Mouse (Mus musculus): ENCODE results near the gene Tsfm.

The Tsfm gene

GRCm38 (mm10) chr10:126987183-126988118 is 43.2 kb downstream of the Tsfm start:
- DNase-seq (ENCODE audit: low read depth, low spot score) = no peak

- no peak for DNase-seq (ENCODE audit: low read depth, low spot score)
Measured at GRCm38 (mm10) chr10:126986541-126986961, 44.1 kb downstream of the Tsfm start.

DNA sequence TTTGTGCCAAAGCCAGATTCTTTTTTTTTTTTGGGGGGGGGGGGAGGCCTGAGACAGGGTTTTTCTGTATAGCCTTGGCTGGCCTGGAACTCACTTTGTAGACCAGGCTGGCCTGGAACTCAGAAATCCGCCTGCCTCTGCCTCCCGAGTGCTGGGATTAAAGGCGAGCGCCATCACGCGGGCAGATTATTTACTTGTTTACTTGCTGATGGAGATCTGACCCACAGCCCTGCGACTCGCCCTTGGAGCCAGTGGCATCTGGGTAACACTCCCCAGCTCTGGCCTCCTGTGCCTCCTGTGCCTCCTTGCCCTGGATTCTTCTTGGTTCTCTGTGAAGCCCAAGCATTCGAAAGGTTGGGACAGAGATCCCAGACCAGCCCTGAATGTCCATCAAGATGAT is 45.1 kb downstream of the Tsfm start:
- no peak for DNase-seq (ENCODE audit: low read depth, low spot score)

DNA sequence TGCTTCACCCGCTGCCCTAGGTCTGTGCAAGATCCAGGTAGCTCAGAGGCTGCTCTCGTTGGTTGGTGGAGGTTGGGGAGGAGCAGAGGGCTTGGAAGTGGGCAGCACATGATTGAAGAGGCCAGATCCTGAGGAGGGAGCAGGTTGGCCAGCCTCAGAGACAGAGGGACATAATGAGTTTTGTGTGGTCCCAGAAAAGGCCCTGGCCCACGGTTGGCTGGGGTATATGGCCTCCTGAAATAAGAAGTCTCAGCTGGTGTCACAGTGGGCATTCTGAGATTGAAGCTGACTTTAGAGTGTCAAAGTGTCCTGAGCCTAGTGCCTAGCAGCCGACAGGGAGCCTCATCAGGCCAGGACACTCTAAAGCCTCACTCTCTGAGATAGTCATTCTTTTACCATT is 45.5 kb downstream of the Tsfm start:
- DNase-seq (ENCODE audit: low read depth, low spot score) = no peak

DNA sequence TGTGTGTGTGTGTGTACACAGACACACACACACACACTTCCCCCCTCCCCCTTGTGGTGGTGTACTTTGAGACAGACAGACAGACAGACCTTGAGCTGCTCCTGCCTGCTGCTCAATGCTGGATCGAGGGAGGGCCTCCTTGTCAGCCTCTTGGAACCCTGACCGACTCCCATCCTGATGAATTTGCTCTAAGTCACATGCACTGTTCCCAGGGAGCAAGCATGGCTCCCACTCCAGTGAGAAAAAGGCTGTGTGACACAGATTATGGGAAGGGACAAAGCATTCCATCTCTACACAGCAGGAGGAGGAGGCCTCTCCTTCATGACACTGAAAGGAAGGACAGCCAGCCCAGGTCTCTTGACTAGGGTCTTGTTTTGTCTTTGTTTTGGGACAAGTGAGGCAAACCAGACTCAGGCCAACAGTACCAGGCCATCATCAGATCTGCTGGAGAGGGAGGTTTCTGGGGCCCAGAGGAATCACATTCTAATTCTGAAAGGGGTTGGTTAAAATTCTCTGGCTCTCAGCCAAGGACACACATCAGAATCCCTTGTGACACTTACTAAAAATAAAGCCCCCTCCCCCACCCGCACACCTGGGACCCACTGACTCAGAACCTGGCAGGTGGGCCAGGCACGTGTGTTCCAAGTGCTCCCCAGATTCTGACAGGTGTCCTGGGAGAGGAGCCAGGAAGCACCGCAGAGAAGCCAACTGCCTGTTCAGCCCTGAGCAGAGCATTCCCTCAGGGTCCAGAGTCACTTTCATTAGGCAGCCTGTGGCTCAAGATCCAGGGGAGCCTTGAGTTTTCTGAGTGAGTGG is 46.2 kb downstream of the Tsfm start:
- DNase-seq (ENCODE audit: low read depth, low spot score) = no peak

DNA sequence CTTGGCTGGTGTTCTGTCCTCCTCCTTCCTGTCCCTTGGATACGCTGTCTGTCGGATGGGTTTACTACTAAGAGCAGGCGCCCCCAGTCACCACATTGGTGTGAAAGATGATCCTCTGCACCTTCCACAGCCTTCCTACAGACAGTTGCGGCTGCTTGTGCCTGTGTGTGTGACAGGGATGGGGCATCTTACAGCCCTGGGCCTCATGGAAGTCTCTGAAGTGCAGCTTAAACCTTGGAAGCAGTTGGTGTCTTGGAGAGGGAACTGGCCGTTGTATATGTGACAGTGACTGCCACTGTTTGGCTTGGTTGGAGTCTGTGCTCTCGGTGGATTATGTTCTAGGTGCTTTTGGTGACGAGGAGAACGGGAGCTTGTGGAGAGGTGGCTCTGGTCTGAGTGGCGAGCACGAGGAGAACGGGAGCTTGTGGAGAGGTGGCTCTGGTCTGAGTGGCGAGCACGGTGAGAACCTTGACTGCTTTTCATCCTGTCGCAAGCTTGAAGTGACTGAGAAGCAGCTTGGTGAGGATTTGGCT is 47.4 kb downstream of the Tsfm start:
- no peak for DNase-seq (ENCODE audit: low read depth, low spot score)

DNA sequence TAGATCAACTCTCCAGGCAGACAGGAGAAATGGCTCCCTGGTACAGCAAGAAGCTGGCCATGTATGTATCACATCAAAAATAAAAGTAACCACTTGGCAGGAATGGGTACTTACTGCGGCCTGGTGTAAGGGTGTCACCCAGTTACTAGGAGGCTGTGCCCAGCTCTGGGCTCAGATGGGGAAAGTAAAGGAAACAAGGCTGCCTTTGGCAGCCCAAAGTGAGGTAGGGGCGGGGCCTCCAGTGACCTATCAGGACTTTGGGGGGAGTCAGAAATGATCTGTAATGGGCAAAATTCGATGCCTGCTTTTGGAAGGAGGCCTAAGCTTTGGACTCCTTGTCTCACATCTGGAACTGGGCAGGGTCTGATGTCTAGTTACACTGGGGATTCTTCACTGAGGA is 48.9 kb downstream of the Tsfm start:
- no peak for DNase-seq (ENCODE audit: low read depth, low spot score)

GRCm38 (mm10) chr10:126980933-126981530 is 49.6 kb downstream of the Tsfm start:
- no peak for DNase-seq (ENCODE audit: low read depth, low spot score)

GRCm38 (mm10) chr10:126980221-126980932 is 50.3 kb downstream of the Tsfm start:
- DNase-seq (ENCODE audit: low read depth, low spot score) = no peak

- DNase-seq (ENCODE audit: low read depth, low spot score) = no peak
Measured at GRCm38 (mm10) chr10:126979636-126980151, 50.9 kb downstream of the Tsfm start.

- DNase-seq (ENCODE audit: low read depth, low spot score) = no peak
Measured at GRCm38 (mm10) chr10:126979121-126979635, 51.5 kb downstream of the Tsfm start.

DNA sequence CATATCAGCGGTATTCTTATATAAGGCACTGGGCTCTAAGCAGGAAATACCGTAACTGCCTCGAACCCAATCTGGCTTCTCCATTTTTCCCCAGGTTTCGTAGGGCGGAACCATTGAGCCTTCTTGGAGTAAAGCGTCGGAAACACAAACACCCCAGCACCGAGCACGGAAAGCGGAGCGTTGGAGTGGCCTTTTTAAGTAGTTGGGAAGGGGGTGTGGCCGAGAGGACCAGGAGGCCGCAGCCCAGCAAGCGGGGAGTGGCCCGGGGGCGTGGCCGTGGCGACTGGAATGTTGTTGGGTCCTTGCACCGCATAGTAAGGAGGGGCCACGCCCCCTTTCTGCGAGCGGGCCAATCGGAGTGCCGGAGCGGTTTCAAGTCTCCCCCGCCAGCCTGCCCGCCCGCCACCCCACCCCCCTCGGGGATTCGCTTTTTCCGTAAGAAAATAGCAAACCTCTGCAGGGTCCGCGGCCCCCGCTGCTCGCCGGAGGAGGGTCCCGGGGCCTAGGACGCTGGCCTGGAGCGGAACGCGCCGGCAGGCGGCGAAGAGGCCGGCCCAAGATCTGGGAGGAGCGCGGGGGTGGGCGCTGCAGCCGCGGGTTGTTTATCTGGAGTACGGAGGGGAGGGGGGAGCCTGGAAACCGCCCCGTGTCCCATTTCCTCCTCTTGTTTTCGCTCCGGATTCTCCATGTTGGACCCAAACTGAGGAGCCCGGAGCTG is 52.2 kb downstream of the Tsfm start, which contains the start of gene Ctdsp2:
TSS of gene Ctdsp2 (plus strand) at position 441 of the 718 bp plus-strand sequence.
- peak; percentile 97 for DNase-seq (ENCODE audit: low read depth, low spot score)

- DNase-seq (ENCODE audit: low read depth, low spot score) = no peak
Measured at GRCm38 (mm10) chr10:126977076-126977475, 53.6 kb downstream of the Tsfm start.

- no peak for DNase-seq (ENCODE audit: low read depth, low spot score)
Measured at GRCm38 (mm10) chr10:126975706-126976105, 54.9 kb downstream of the Tsfm start.

DNA sequence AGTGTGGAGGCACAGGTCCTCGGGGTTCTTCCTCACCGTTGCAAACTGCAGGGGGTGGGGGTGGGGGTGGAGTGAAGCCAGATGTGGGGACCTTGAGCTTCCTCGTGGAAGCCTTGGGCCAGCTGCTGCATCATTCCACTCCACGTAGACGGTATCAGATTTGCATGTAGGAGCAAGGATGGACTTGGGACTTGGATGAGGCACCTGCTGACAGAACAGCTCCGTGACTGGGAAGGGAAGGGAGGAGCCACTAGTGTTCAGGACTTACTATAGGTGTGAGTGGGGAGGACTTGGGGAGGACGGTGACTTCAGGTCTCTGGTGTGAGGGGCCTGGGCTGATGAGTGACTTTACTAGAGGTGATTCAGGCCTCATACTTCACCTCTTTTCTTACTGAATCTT is 57.7 kb downstream of the Tsfm start:
- DNase-seq (ENCODE audit: low read depth, low spot score) = no peak

GRCm38 (mm10) chr10:126972051-126972725 is 58.5 kb downstream of the Tsfm start:
- DNase-seq (ENCODE audit: low read depth, low spot score) = peak; percentile 97

GRCm38 (mm10) chr10:126971363-126972050 is 59.1 kb downstream of the Tsfm start:
- DNase-seq (ENCODE audit: low read depth, low spot score) = no peak

DNA sequence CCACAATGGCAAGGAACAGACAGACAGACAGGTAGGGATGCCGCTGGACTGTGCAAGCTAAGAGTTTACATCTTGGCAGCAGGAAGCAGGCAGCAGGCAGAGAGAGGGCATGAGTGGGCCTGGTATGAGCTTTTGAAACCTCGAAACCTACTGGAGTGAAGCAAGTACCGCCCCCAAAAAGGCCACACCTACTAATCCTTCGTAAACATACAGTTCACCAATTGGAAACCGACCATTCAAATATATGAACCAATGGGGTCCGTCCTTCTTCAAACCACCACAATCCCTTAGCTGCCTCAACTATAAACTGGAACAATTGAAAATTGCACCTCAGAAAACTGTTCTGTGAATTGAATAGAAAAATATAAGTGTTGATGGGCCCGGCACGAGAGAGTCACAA is 66.8 kb downstream of the Tsfm start:
- no peak for DNase-seq (ENCODE audit: low read depth, low spot score)

DNA sequence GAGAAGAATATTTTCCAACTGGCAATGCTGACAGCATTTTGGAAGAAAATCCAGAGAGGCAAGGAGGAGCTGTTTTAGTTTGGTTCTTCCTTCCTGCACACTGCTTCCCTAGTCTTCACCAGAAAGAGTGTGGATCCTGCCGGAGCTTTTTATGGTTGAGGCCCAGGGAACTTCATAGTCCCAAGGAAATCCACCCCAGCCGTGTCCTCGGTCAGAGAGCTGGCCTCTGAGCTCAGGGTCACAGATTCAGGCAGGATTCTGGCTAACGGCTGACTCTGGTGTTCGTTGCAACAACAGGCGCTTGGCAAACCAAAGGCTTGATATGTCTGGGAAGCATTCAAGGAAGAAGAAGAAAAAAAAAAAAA is 67.7 kb downstream of the Tsfm start:
- no peak for DNase-seq (ENCODE audit: low read depth, low spot score)
